Mouse (Mus musculus): Measurements from ENCODE around the gene Retreg3.
A peak's percentile ranks its signal among the peaks of the same experiment; 100 is the strongest.

The Retreg3 gene

DNA sequence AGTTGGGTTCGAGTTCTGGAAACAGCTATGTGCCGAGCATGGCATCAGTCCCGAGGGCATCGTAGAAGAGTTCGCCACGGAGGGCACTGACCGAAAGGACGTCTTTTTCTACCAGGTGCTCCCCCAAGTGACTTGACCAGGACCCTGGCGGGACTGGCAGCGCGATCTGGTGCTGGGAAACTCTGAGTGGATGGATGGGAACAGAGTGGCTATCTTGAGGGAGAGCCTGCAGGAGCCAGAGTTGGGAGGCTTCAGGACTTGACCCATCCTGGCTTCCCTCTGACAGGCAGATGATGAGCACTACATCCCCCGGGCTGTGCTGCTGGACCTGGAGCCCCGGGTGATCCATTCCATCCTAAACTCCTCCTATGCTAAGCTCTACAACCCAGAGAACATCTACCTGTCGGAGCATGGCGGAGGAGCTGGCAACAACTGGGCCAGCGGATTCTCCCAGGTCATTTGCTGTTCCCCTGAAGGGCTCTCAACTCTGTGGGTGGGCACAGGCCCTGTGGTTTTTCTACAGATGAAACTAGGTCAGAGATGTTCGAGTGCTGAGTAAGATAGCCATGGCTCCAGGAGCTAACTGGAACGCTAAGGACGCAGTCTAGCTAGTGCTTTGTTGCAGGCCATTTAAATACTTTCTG is 974 bp upstream of the Retreg3 start:
- DNase-seq (ENCODE audit: extremely low read depth, insufficient read length, low spot score) = no peak

DNA sequence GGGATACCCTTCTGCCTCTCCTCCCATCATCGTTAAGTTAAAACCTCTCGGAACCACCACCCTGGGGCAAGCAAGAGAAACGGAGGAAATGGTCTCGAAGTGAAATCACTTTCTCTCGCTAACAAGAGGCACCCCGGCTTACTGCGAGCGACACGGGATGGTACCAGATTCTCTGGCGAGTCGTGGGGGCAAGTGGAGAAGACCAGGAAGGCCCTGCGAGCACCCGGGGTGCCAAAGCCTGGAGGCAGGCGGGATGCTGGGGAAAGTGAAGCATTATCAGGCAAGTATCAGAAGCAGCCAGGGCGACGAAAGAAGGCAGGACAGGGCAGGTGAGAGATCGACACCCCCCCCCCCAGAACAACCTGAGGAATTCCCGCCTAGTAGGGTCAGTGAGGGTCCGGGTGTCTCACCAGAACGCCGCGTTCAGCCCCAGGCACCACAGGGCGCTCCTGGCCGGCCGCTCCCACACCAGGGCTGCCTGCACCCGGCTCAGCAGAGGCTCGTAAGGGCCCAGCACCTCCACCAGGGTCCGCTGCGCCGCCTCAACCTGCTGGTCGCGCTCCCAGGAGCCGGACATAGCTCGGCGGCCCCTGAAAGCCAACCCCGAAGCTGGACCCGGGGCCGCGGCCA is 447 bp downstream of the Retreg3 start:
- DNase-seq (ENCODE audit: extremely low read depth, insufficient read length, low spot score) = no peak

DNA sequence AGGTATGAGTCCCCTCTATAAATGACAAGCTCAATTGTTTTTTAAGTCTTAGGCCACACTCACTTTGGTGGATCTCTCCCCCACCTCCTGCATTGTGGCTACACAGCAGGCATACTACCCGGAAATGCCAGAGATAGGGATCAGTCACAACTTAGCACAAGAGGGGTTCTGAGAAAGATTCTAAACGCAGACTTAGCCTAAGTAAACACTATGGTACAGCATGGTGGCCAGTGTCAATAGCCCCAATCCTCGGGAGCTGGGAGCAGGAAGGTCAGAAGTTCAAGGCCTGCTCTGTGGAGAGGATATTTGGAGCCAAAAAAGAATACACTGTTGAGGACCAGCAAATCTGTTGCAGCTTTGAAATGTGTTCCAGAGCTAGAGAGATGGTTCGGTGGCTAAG is 1.6 kb downstream of the Retreg3 start:
- no peak for DNase-seq (ENCODE audit: extremely low read depth, insufficient read length, low spot score)

DNA sequence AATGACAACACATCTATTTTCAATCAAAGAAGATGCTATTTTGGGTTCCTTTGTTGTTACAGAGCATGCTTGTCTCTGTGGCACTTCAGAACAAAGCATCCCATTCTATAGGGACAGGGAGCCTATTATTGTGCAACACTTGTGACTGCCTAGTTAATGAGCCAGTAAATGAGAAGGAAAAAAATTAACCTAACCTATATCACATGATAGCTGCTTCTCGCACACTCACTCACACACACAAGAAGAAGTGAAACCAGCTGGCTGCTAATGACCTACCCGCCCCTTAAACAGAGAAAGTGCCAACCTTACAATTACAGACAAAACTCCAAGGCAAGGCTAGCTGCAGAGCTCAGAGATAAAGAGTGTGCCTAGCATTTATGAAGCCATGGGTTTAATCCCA is 4.1 kb downstream of the Retreg3 start:
- no peak for DNase-seq (ENCODE audit: extremely low read depth, insufficient read length, low spot score)

DNA sequence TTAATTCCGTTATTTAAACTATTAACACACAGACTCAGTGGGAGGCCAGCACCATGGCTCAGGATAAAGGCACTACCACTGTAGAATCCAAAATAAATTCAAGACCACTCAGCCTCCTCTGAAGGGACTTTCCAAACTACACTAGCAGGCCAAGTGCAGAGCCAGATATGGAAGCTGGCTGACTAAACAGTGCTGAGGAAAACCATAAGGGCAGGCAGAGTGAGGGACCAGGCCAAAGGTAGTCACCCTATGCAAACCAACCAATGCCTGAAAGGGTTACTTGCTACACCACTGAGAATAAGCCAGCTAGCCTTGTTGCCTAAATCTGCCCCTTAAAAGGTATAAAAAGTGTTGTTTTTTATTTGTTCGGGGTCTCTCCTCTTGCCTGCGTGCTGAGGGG is 7.5 kb downstream of the Retreg3 start:
- no peak for DNase-seq (ENCODE audit: extremely low read depth, insufficient read length, low spot score)

DNA sequence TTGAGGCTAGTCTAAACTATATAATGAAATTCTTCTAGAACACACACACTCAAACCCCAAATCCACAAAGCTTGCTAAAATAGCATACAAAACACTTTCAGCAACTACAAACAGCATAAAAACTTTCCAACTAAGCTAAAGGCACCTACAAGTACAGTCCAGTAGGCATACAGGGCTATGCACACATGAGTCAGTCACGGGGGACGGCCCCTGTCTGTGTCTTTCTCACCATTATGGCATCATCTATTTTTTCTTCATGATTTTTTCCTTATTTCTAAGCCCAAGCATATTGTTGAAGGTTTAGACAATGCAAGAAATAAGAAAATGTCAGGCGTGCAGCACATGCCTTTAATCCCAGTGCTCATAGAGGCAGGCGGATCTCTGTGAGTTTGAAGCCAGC is 8.5 kb downstream of the Retreg3 start:
- no peak for DNase-seq (ENCODE audit: extremely low read depth, insufficient read length, low spot score)

DNA sequence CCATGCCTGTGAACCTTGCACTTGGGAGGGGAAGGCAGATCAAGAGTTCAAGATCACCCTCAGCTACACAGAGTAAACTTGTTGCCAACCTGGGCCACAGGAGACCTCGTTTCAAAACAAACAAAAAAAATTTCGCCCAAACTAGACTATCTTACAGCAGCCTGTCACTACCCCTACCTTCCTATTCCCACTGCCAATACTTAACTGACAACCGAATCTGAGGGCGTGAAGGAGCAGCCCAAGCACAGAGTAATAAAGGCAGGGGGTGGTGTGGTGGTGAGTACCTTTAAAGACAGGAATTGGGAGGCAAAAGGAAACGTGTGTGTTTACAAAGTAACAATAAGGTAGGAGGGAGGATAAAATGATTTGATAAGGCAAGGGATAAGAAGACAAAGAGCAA is 9.0 kb downstream of the Retreg3 start:
- no peak for DNase-seq (ENCODE audit: extremely low read depth, insufficient read length, low spot score)

DNA sequence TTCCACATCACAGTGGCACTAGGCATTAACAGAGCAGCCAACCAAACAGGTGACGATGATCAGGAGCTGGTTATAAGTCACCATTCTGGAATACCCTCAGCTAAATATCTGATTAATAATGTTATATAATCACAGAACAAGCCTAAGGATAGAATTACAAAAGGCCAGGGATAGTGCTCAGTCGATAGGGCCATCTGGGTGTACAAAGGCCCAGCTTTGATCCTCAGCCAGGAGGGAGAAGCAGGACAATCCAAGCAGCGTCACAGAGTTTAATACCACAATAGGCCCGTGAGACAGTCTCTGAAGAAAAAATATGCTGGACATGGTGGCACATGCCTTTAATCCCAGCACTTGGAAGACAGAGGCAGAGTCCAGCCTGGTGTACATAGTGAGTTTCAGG is 10.3 kb downstream of the Retreg3 start:
- no peak for DNase-seq (ENCODE audit: extremely low read depth, insufficient read length, low spot score)

DNA sequence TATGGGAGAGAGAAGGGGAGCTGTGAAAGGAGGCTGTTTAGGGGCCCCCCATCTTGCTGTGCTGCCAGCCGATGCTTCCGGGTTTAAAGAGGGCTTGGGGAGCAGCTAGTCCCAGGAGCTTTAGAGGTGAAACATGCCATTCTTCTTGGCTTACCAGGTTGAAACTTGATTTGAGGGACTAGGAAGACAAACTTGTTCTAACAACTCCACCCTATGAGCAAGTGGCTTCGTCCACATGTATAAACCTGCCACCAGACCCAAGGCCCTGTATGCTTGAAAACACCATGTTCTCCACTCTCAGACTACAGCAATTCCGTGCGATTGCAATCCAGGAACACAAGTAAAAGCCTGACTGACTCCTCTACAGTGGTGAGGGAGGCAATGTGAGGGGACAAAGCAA is 16.7 kb downstream of the Retreg3 start:
- DNase-seq (ENCODE audit: extremely low read depth, insufficient read length, low spot score) = no peak

DNA sequence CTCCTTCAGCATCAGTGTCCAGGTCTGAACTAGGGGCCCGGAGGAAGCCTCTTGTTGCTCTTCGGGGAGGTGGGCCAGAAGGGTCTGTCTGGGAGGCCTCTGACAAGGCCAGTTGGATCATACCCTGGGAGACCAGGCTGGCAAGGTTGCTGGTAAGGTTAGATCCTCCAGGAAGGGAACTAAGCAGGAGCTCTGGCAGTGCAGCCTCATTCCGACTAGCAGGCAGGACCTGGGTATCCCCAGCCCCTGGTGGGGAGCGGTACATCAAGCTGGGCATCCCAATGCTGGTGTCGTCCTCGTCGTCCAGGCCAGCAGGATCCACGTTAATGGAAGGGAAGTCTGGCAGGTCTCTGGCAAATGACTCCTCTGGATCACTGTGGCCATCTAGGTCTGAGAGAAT is 21.5 kb downstream of the Retreg3 start:
- no peak for DNase-seq (ENCODE audit: extremely low read depth, insufficient read length, low spot score)

DNA sequence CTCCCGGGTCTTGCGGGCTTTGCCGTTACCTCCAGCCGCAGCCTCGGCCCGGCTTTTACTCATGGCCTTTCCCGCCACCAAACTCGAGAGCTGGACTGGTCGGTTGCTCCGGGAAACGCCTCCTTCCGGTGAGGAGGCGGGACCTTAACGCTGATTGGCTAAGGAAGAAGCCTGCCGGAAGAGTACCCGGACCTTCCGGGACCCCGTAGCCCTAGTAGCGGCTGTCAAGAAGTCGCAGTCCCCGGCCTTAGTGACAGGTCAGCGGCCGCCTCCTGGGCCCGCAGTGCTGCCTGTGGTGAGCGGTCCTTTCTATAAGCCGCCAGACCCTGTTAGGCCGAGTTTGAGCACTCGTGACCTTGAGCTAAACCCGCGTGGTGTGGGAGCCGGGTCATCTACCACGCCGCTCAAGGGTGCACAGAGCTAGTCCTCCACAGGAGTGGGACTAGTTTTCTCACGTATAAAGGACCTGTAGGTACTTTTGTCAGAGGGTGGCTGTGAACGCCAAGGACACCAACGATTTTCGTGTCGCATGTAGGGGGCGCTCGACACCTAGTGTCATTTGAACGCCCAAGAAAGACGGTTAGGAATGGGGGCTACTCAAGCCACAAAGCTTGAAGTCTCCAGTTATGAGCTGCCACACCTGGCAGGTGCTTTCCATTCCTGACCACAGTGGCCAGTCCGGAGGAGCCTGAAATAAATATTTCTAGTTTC is 24.2 kb downstream of the Retreg3 start, which contains the start of gene Psmc3ip:
Gene Psmc3ip (minus strand): TSS at position 123 of the 711 bp plus-strand sequence.
- DNase-seq (ENCODE audit: extremely low read depth, insufficient read length, low spot score) = peak; percentile 89

DNA sequence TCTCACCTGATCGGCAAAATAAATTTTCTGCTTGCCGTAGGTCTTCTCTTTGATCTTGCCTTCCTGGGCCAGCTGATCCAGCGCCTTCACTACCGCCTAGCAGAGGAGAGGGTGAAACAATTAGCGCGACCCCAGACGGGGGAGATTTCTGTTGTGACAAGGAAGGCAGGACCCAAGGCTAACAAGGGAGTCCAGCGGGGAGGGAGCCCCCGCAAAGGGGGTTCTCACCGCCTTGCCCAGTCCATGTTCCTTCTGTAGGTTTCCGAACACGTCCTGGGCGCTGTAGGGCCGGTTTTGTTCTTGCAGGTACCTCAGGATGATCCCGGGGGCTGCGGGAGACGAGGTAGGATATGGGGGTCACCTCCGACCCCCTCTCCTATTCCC is 24.8 kb downstream of the Retreg3 start:
- DNase-seq (ENCODE audit: extremely low read depth, insufficient read length, low spot score) = no peak

DNA sequence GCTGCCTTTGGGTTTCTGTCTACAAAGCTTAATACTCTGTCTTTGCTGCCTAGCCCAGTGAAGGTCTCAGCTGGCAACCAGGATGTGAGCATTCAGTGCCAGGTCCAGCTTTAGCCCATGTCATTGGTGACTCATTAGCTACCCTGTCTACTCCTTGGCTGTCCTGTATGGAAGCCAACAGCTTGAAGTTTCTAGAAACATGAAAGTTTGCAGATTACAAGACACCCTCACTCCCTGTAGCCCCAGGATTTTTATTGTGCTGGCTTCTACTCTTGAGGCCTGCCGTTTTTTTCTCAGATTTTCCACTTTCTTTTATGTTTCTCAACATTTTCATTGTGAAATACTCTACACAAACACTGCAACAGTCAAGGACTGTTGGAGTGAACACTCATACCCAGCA is 29.8 kb downstream of the Retreg3 start:
- no peak for DNase-seq (ENCODE audit: extremely low read depth, insufficient read length, low spot score)

DNA sequence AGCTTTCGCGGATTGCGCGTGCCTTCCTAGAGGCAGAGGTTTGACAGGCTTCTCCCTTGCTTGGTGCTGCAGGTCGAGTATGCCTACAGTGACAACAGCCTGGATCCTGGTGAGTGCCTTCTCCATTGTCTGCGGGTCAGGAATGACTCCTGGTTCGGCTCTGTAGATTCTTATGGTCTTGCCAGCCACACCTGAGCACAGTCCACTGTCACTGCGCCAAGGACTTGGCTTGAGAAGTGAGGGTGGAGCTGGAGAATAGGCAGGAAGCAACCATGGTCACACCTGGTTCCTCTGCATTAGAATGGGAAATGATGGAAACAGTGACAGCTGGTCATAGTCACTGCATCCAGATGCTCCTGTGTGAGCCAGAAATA is 32.0 kb downstream of the Retreg3 start:
- DNase-seq (ENCODE audit: extremely low read depth, insufficient read length, low spot score) = no peak

DNA sequence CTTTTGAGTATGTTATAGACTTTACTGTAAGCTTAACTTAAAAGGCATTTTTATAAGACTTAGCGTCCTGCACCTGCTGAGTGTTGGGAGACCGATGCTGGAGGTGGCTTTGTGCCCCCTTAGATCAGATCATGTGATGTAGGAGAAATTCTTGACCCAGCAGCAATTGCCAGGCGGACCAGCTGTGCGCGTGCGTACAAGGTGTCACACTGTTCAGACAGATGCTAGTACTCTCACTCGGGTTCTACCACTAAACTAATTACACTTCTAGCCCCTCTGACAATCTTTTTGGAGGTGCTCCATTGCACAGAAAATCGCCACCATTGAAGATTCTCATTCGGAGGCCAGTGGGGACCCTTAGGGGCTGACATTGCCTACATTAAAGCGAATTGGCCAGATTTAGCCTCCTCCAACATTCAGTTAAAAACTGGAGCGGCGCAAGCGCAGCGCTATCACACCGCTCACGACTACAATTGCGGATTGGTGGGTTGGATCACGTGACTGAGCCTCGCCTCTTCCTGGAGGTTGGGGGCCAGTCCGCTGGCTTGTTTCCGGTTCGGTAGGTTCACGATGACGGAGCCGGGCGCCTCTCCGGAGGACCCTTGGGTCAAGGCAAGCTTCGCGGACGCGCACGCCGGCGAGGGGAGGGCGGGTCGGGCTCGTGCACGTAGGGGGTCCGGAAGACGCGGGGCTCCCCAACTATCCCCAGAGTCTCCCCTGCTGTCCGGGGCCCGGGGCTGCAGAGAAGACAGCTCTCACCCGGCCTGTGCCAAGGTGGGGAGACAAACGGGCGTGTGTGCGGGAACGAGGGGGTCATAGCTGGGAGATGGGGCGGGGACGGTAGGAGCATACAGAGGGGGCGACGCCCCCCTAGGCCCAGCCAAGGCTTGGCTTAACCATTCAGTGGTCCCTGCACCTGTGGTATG is 32.7 kb downstream of the Retreg3 start, which contains the start of gene Mlx:
Gene Mlx (plus strand): TSS at position 522 of the 926 bp plus-strand sequence.
- peak; percentile 82 for DNase-seq (ENCODE audit: extremely low read depth, insufficient read length, low spot score)

DNA sequence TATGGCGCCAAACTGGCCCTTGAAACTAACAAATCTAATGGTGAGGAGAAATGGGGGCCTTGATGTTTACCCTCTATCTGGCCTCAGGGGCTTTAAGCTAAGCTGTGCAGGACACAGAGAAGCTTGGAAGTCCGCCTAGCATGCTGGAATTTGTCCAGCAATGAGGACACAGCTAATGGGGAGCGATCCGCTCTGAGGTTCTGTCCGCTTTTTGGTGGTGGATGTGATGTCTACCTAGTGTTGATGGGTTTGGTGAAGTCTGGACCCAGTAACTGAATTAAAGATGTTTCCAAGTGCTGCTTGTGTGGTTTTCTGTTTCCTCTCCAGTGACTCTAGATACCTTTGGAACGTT is 33.4 kb downstream of the Retreg3 start:
- no peak for DNase-seq (ENCODE audit: extremely low read depth, insufficient read length, low spot score)

DNA sequence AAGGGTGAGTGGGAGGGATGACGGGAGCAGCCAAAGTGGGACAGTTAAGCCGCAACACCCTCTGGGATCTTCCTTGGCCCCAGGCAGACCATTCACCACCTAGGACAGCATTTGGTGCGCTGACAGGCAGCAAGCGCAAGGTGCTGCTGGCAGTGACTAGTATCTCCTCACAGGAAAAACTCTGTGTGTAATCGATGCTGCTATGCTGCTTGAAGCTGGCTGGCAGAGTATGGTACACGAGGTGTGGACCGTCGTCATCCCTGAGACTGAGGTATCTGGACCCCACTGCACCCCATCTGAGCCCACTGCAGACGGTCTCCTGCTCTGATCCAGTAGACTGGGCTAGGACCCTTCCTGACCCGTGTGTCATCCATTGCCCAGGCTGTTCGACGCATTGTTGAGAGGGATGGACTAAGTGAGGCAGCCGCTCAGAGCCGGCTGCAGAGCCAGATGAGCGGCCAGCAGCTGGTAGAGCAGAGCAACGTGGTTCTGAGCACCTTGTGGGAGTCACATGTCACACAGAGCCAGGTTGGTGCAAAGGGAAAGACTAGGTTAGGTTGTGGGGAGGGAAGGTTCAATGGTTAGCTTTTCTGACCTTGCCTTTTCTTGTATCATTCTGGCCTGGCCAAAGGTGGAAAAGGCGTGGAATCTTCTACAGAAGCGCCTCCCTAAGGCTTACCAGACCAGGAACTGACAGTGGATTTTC is 33.9 kb downstream of the Retreg3 start:
- no peak for DNase-seq (ENCODE audit: extremely low read depth, insufficient read length, low spot score)

DNA sequence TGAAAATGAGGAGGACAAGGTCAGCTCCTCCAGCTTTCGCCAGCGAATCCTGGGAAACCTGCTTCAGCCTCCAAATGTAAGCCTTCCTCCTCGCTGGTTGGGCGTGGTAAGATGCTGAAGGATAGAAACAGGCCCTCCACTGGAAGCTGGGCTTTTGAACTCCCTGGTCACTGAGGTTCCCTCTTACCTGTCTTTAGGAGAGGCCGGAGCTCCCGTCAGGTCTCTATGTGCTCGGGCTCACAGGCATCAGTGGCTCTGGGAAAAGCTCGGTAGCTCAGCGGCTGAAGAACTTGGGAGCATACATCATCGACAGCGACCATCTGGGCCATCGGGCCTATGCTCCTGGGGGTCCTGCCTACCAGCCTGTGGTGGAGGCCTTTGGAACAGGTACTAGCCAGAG is 34.9 kb downstream of the Retreg3 start:
- DNase-seq (ENCODE audit: extremely low read depth, insufficient read length, low spot score) = no peak

DNA sequence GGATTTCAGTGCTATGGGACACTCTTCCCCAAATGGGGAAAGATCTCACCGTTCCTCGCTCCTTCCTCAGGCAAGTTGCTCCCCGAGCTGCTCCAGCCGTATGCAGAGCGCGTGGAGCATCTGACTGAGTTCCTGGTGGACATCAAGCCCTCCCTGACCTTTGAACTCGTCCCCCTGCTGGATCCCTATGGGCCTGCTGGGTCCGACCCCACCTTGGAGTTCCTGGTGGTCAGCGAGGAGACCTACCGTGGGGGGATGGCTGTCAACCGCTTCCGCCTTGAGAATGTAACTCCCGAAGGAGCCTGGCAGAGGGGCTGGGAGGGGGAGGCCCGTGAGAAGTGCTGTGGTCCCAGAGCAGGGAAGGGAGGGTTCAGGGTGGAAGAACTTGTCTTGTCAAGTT is 35.4 kb downstream of the Retreg3 start:
- DNase-seq (ENCODE audit: extremely low read depth, insufficient read length, low spot score) = no peak

DNA sequence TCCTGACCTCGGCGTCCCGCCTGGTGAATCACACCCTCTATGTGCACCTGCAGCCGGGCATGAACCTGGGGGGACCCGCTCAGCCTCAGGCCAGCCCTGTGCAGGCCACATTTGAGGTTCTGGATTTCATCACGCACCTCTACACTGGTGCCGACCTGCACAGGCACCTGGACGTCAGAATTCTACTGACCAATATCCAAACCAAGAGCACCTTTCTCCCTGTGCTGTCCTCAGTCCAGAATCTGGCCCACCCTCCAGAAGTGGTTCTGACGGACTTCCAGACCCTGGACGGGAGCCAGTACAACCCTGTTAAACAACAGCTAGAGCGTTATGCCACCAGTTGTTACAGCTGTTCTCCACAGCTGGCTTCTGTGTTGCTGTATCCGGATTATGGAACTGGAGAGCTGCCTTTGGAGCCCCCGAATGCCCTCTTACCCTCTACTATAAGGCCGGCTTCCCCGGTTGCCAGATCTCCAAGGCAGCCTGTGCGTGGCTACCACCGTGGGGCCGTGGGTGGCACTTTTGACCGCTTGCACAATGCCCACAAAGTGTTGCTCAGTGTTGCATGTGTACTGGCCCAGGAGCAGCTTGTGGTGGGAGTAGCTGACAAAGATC is 36.5 kb downstream of the Retreg3 start:
- DNase-seq (ENCODE audit: extremely low read depth, insufficient read length, low spot score) = no peak

All from 3134 (cell line).